Mouse (Mus musculus) fat pad, adult 2 months (tissue): ENCODE data around the gene Olfr1443.
"Not testable (repeated sequence)": the region's sequence is repeated elsewhere in the genome, so short reads cannot be mapped to it uniquely, and the experiment has no call there.

Source experiments
- DNase-seq: peaks from one replicate; pipeline ENCODE4 v3.0.0-alpha.2; 2011; ENCODE audit warnings: low read depth, low spot score; ENCODE audit errors: extremely low read depth

Olfr1443 gene

GRCm38 (mm10) chr19:12677812-12678211 lies at the start of gene Olfr1443:
TSS of gene Olfr1443 (plus strand) at chr19:12678112.
- no peak for DNase-seq

- DNase-seq, result no peak
Observed at GRCm38 (mm10) chr19:12633176-12633575, 44.7 kb upstream of the Olfr1443 start, which contains the start of gene Glyat. TSS of gene Glyat (plus strand) at chr19:12633308.

- DNase-seq, result no peak
Observed at GRCm38 (mm10) chr19:12634259-12634658, 43.7 kb upstream of the Olfr1443 start.

- no peak for DNase-seq
Observed at GRCm38 (mm10) chr19:12634963-12635362, 42.9 kb upstream of the Olfr1443 start.

GRCm38 (mm10) chr19:12636863-12637262 lies 41.0 kb upstream of the Olfr1443 start:
- DNase-seq, result no peak

GRCm38 (mm10) chr19:12638049-12638448 lies 39.9 kb upstream of the Olfr1443 start:
- no peak for DNase-seq

- DNase-seq, result peak; percentile 77
Observed at GRCm38 (mm10) chr19:12649511-12649910, 28.4 kb upstream of the Olfr1443 start.

- DNase-seq, result peak; percentile 95
Observed at GRCm38 (mm10) chr19:12666156-12666555, 11.8 kb upstream of the Olfr1443 start.

GRCm38 (mm10) chr19:12668601-12669000 lies 9.3 kb upstream of the Olfr1443 start:
- not testable (repeated sequence) for DNase-seq

- DNase-seq, result no peak
Observed at GRCm38 (mm10) chr19:12670139-12670538, 7.8 kb upstream of the Olfr1443 start, which contains the start of gene Olfr1442. TSS of gene Olfr1442 (plus strand) at chr19:12670439.

- DNase-seq, result no peak
Observed at GRCm38 (mm10) chr19:12671051-12671450, 6.9 kb upstream of the Olfr1443 start.

GRCm38 (mm10) chr19:12684638-12685037 lies 6.7 kb downstream of the Olfr1443 start:
- no peak for DNase-seq

GRCm38 (mm10) chr19:12685231-12685630 lies 7.3 kb downstream of the Olfr1443 start:
- DNase-seq, result no peak

- no peak for DNase-seq
Observed at GRCm38 (mm10) chr19:12695590-12695989, 17.7 kb downstream of the Olfr1443 start, which contains the start of gene Keg1. TSS of gene Keg1 (plus strand) at chr19:12695786.

- no peak for DNase-seq
Observed at GRCm38 (mm10) chr19:12696221-12696620, 18.3 kb downstream of the Olfr1443 start.

GRCm38 (mm10) chr19:12708458-12708857 lies 30.5 kb downstream of the Olfr1443 start:
- no peak for DNase-seq

GRCm38 (mm10) chr19:12708986-12709385 lies 31.1 kb downstream of the Olfr1443 start:
- no peak for DNase-seq

- no peak for DNase-seq
Observed at GRCm38 (mm10) chr19:12719189-12719588, 41.3 kb downstream of the Olfr1443 start.

- DNase-seq, result no peak
Observed at GRCm38 (mm10) chr19:12720463-12720862, 42.6 kb downstream of the Olfr1443 start.

GRCm38 (mm10) chr19:12720919-12721318 lies 43.0 kb downstream of the Olfr1443 start:
- DNase-seq, result not testable (repeated sequence)

- DNase-seq, result not testable (repeated sequence)
Observed at GRCm38 (mm10) chr19:12721596-12721995, 43.7 kb downstream of the Olfr1443 start.

- no peak for DNase-seq
Observed at GRCm38 (mm10) chr19:12722308-12722707, 44.4 kb downstream of the Olfr1443 start.

- peak; percentile 98 for DNase-seq
Observed at GRCm38 (mm10) chr19:12725851-12726250, 47.9 kb downstream of the Olfr1443 start.
